Mouse (Mus musculus) myocyte (in vitro differentiated cells): ENCODE measurements around the gene Zcchc7.

Source experiments
- MYOD1 ChIP-seq, 3 experiments: IDR thresholded peaks; one replicate each; pipeline ENCODE4 v1.6.1; 2011; ENCODE audit warnings: control low read depth in 2 of 3, low read depth in 2 of 3, mild to moderate bottlenecking in 2 of 3, moderate library complexity in 1 of 3; ENCODE audit not compliant: insufficient read length in 2 of 3, control insufficient read depth in 1 of 3
- MYOG ChIP-seq, 3 experiments: IDR thresholded peaks; one replicate each; pipeline ENCODE4 v1.6.1; 2011; ENCODE audit warnings: control low read depth in 2 of 3, low read depth in 2 of 3, mild to moderate bottlenecking in 2 of 3; ENCODE audit not compliant: insufficient read length in 2 of 3, control insufficient read depth in 1 of 3, insufficient read depth in 1 of 3
- POLR2A ChIP-seq: IDR thresholded peaks from one replicate; pipeline ENCODE4 v1.6.1; 2011; ENCODE audit warnings: low read depth, mild to moderate bottlenecking, control low read depth, moderate library complexity; ENCODE audit not compliant: insufficient read length
- USF1 ChIP-seq: IDR thresholded peaks from one replicate; pipeline ENCODE4 v1.6.1; 2011; ENCODE audit warnings: low read depth, mild to moderate bottlenecking, control low read depth, moderate library complexity

- no peak for TF ChIP-seq POLR2A
- no peak for TF ChIP-seq MYOG (IDR thresholded peaks at IDR 0.05; ENCODE audit: control insufficient read depth in 1 of 3, insufficient read depth in 1 of 3, insufficient read length in 2 of 3, low read depth in 2 of 3)
- no peak for TF ChIP-seq MYOD1 (IDR thresholded peaks at IDR 0.05; ENCODE audit: control insufficient read depth in 1 of 3, insufficient read length in 2 of 3, low read depth in 2 of 3)
- TF ChIP-seq USF1: no peak
Observed at GRCm38 (mm10) chr4:44720046-44720445, 35.6 kb upstream of the Zcchc7 start.
